Mouse (Mus musculus): ENCODE measurements around the gene Olfr1002. TPM values are rescaled to one million over a fixed set of nuclear protein-coding genes. Genes with fewer than 3 reads are reported as not detected.
"Not testable (repeated sequence)": the region's sequence is repeated elsewhere in the genome, so short reads cannot be mapped to it uniquely, and the experiment has no call there.

Gene Olfr1002
- not detected in 2 replicates for polyA plus RNA-seq (2014; fragmentation: Nextera tagmentation; extraction: Ambion mirVana)

- H3K9me3 ChIP-seq (replicated peaks; ENCODE audit: control insufficient read depth, low read length), result no peaks in the 10 kb centered on the region
- no peak for DNase-seq (ENCODE audit: low spot score)
- no peak within 1 kb of the TSS for H3K9ac ChIP-seq (replicated peaks; ENCODE audit: low read length)
- no peaks in the 10 kb centered on the region for H3K4me1 ChIP-seq (ENCODE audit: control insufficient read depth, insufficient read depth, low read length)
- no peak for ATAC-seq (replicated peaks; ENCODE audit: insufficient number of reproducible peaks, low FRiP score, low TSS enrichment, low read depth)
- H3K4me3 ChIP-seq (ENCODE audit: low read depth, low read length), result no peak within 1 kb of the TSS
- H3K27ac ChIP-seq (replicated peaks; ENCODE audit: low read depth, low read length), result no peak within 1 kb of the TSS
- no peaks in the 10 kb centered on the region for H3K36me3 ChIP-seq (replicated peaks; ENCODE audit: control insufficient read depth, insufficient read depth, low read depth, low read length)
- no peak within 1 kb of the TSS for H3K4me2 ChIP-seq (ENCODE audit: low read depth, low read length)
- H3K27me3 ChIP-seq (ENCODE audit: control insufficient read depth, insufficient read depth, low read length), result no peaks in the 10 kb centered on the region
- WGBS, result 85% methylated on average over 1 of the region's 1 CpGs
Observed at GRCm38 (mm10) chr2:85650604-85651003, at the start of gene Olfr1002. Gene Olfr1002, minus strand, starts transcription at chr2:85650704.

DNA sequence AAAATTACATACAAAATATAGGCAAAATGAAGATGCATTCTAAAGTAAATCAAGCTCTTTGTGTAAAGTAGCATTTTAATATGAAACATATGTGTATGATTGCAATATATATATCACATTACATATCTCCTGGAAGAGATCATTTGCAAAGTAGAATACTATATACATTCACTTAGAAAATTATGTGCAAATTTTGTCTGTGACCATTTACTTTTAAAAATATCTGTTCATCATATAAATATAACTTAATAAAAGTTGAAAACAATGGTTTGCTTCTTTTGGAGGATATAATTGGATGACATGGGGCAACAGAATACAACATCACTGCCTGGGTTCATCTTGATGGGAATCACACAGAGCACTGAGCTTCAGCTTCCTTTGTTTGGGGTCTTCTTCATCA is 38.6 kb upstream of the Olfr1002 start, which contains the start of gene Olfr1008:
Gene Olfr1008, plus strand, starts transcription at position 301 of the 400 bp plus-strand sequence.
- Histone ChIP-seq H3K27ac (replicated peaks; ENCODE audit: low read depth, low read length) (no peak within 1 kb of the TSS), H3K9me3 (replicated peaks; ENCODE audit: control insufficient read depth, low read length) (no peaks in the 10 kb centered on the region), H3K4me1 (ENCODE audit: control insufficient read depth, insufficient read depth, low read length) (no peaks in the 10 kb centered on the region), H3K4me3 (ENCODE audit: low read depth, low read length) (no peak within 1 kb of the TSS), H3K4me2 (ENCODE audit: low read depth, low read length) (no peak within 1 kb of the TSS), H3K9ac (replicated peaks; ENCODE audit: low read length) (no peak within 1 kb of the TSS), H3K36me3 (replicated peaks; ENCODE audit: control insufficient read depth, insufficient read depth, low read depth, low read length) (no peaks in the 10 kb centered on the region), H3K27me3 (ENCODE audit: control insufficient read depth, insufficient read depth, low read length) (no peaks in the 10 kb centered on the region)
- DNase-seq (ENCODE audit: low spot score) (no peak), ATAC-seq (replicated peaks; ENCODE audit: insufficient number of reproducible peaks, low FRiP score, low TSS enrichment, low read depth) (no peak)

DNA sequence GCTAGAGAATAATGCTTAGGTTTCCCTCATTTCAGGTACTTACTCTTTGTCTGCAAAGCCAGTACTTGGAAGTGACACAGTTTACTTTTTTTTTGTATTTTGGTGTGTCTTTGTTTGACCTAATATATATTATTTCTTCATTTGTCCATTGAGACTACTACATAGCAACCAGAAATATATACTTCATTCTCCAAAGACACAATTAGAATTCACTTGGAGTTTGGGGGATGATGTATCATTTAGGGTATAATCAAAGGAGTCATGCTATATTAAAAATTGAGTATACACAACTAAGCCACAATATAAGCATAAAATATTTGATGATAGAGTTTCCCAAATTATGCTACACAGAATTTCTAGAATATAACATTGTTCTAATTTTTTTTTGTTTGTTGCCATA is 28.2 kb upstream of the Olfr1002 start, which contains the start of gene Olfr1006:
Gene Olfr1006, minus strand, starts transcription at position 101 of the 400 bp plus-strand sequence.
- DNase-seq (ENCODE audit: low spot score) (no peak), ATAC-seq (replicated peaks; ENCODE audit: insufficient number of reproducible peaks, low FRiP score, low TSS enrichment, low read depth) (no peak)
- Histone ChIP-seq H3K9ac (replicated peaks; ENCODE audit: low read length) (no peak within 1 kb of the TSS), H3K27me3 (ENCODE audit: control insufficient read depth, insufficient read depth, low read length) (no peaks in the 10 kb centered on the region), H3K36me3 (replicated peaks; ENCODE audit: control insufficient read depth, insufficient read depth, low read depth, low read length) (no peaks in the 10 kb centered on the region), H3K4me3 (ENCODE audit: low read depth, low read length) (no peak within 1 kb of the TSS), H3K4me2 (ENCODE audit: low read depth, low read length) (no peak within 1 kb of the TSS), H3K4me1 (ENCODE audit: control insufficient read depth, insufficient read depth, low read length) (no peaks in the 10 kb centered on the region), H3K27ac (replicated peaks; ENCODE audit: low read depth, low read length) (no peak within 1 kb of the TSS), H3K9me3 (replicated peaks; ENCODE audit: control insufficient read depth, low read length) (no peaks in the 10 kb centered on the region)

- not testable (repeated sequence) for H3K4me2 ChIP-seq (ENCODE audit: low read depth, low read length); H3K4me3 ChIP-seq (ENCODE audit: low read depth, low read length); H3K27me3 ChIP-seq (ENCODE audit: control insufficient read depth, insufficient read depth, low read length); H3K27ac ChIP-seq (replicated peaks; ENCODE audit: low read depth, low read length); ATAC-seq (replicated peaks; ENCODE audit: insufficient number of reproducible peaks, low FRiP score, low TSS enrichment, low read depth); H3K4me1 ChIP-seq (ENCODE audit: control insufficient read depth, insufficient read depth, low read length); H3K9me3 ChIP-seq (replicated peaks; ENCODE audit: control insufficient read depth, low read length); H3K36me3 ChIP-seq (replicated peaks; ENCODE audit: control insufficient read depth, insufficient read depth, low read depth, low read length); DNase-seq (ENCODE audit: low spot score); H3K9ac ChIP-seq (replicated peaks; ENCODE audit: low read length)
Observed at GRCm38 (mm10) chr2:85664355-85664754, 13.9 kb upstream of the Olfr1002 start, which contains the start of gene Olfr154. Gene Olfr154, minus strand, starts transcription at chr2:85664455.

- no peak for ATAC-seq (replicated peaks; ENCODE audit: insufficient number of reproducible peaks, low FRiP score, low TSS enrichment, low read depth)
- no peak within 1 kb of the TSS for H3K4me3 ChIP-seq (ENCODE audit: low read depth, low read length)
- no peak within 1 kb of the TSS for H3K9ac ChIP-seq (replicated peaks; ENCODE audit: low read length)
- no peak within 1 kb of the TSS for H3K27ac ChIP-seq (replicated peaks; ENCODE audit: low read depth, low read length)
- 73% methylated on average over 1 of the region's 1 CpGs for WGBS
- no peak within 1 kb of the TSS for H3K4me2 ChIP-seq (ENCODE audit: low read depth, low read length)
- H3K9me3 ChIP-seq (replicated peaks; ENCODE audit: control insufficient read depth, low read length), result no peaks in the 10 kb centered on the region
- no peaks in the 10 kb centered on the region for H3K36me3 ChIP-seq (replicated peaks; ENCODE audit: control insufficient read depth, insufficient read depth, low read depth, low read length)
- H3K4me1 ChIP-seq (ENCODE audit: control insufficient read depth, insufficient read depth, low read length), result no peaks in the 10 kb centered on the region
- H3K27me3 ChIP-seq (ENCODE audit: control insufficient read depth, insufficient read depth, low read length), result no peaks in the 10 kb centered on the region
- no peak for DNase-seq (ENCODE audit: low spot score)
Observed at GRCm38 (mm10) chr2:85611803-85612202, 38.7 kb downstream of the Olfr1002 start, which contains the start of gene Olfr1000. Gene Olfr1000, minus strand, starts transcription at chr2:85611903.

Other genes with a start within 250 kb of the Olfr1002 start
- gene Olfr992, start 241.2 kb downstream of the Olfr1002 start, polyA plus RNA-seq (2014; fragmentation: Nextera tagmentation; extraction: Ambion mirVana), result not detected in 2 replicates
- gene Olfr993, start 235.8 kb downstream of the Olfr1002 start, polyA plus RNA-seq (2014; fragmentation: Nextera tagmentation; extraction: Ambion mirVana), result not detected in 2 replicates
- not detected in 2 replicates for gene Olfr994, start 214.3 kb downstream of the Olfr1002 start, polyA plus RNA-seq (2014; fragmentation: Nextera tagmentation; extraction: Ambion mirVana)
- gene Olfr995, start 207.1 kb downstream of the Olfr1002 start, polyA plus RNA-seq (2014; fragmentation: Nextera tagmentation; extraction: Ambion mirVana), result not detected in 2 replicates
- not detected in 2 replicates for gene 4833423E24Rik, start 131.7 kb downstream of the Olfr1002 start, polyA plus RNA-seq (2014; fragmentation: Nextera tagmentation; extraction: Ambion mirVana)
- not detected in 2 replicates for gene Olfr996, start 71.5 kb downstream of the Olfr1002 start, polyA plus RNA-seq (2014; fragmentation: Nextera tagmentation; extraction: Ambion mirVana)
- gene Olfr998, start 61.8 kb downstream of the Olfr1002 start, polyA plus RNA-seq (2014; fragmentation: Nextera tagmentation; extraction: Ambion mirVana), result not detected in 2 replicates
- gene Olfr1000, start 38.8 kb downstream of the Olfr1002 start, polyA plus RNA-seq (2014; fragmentation: Nextera tagmentation; extraction: Ambion mirVana), result not detected in 2 replicates
- gene Olfr154, start 13.8 kb upstream of the Olfr1002 start, polyA plus RNA-seq (2014; fragmentation: Nextera tagmentation; extraction: Ambion mirVana), result not detected in 2 replicates
- gene Olfr1006, start 28.1 kb upstream of the Olfr1002 start, polyA plus RNA-seq (2014; fragmentation: Nextera tagmentation; extraction: Ambion mirVana), result not detected in 2 replicates
- not detected in 2 replicates for gene Olfr1008, start 38.7 kb upstream of the Olfr1002 start, polyA plus RNA-seq (2014; fragmentation: Nextera tagmentation; extraction: Ambion mirVana)
- not detected in 2 replicates for gene Olfr1009, start 64.7 kb upstream of the Olfr1002 start, polyA plus RNA-seq (2014; fragmentation: Nextera tagmentation; extraction: Ambion mirVana)
- not detected in 2 replicates for gene Olfr1012, start 112.1 kb upstream of the Olfr1002 start, polyA plus RNA-seq (2014; fragmentation: Nextera tagmentation; extraction: Ambion mirVana)
- gene Olfr1013, start 116.4 kb upstream of the Olfr1002 start, polyA plus RNA-seq (2014; fragmentation: Nextera tagmentation; extraction: Ambion mirVana), result not detected in 2 replicates
- not detected in 2 replicates for gene Olfr1014, start 122.0 kb upstream of the Olfr1002 start, polyA plus RNA-seq (2014; fragmentation: Nextera tagmentation; extraction: Ambion mirVana)
- 0.14 TPM in 1 of 2 replicates, not detected in the other for gene Olfr1015, start 131.3 kb upstream of the Olfr1002 start, polyA plus RNA-seq (2014; fragmentation: Nextera tagmentation; extraction: Ambion mirVana)
- gene Olfr1016, start 151.8 kb upstream of the Olfr1002 start, polyA plus RNA-seq (2014; fragmentation: Nextera tagmentation; extraction: Ambion mirVana), result not detected in 2 replicates
- not detected in 2 replicates for gene Olfr1018, start 167.8 kb upstream of the Olfr1002 start, polyA plus RNA-seq (2014; fragmentation: Nextera tagmentation; extraction: Ambion mirVana)
- not detected in 2 replicates for gene Olfr1019, start 194.8 kb upstream of the Olfr1002 start, polyA plus RNA-seq (2014; fragmentation: Nextera tagmentation; extraction: Ambion mirVana)
- gene Olfr1020, start 196.3 kb upstream of the Olfr1002 start, polyA plus RNA-seq (2014; fragmentation: Nextera tagmentation; extraction: Ambion mirVana), result not detected in 2 replicates
- gene Olfr1022, start 217.9 kb upstream of the Olfr1002 start, polyA plus RNA-seq (2014; fragmentation: Nextera tagmentation; extraction: Ambion mirVana), result not detected in 2 replicates
- gene Olfr1023, start 234.9 kb upstream of the Olfr1002 start, polyA plus RNA-seq (2014; fragmentation: Nextera tagmentation; extraction: Ambion mirVana), result not detected in 2 replicates